Mouse (Mus musculus): ENCODE measurements around the gene Vax1.

DNA sequence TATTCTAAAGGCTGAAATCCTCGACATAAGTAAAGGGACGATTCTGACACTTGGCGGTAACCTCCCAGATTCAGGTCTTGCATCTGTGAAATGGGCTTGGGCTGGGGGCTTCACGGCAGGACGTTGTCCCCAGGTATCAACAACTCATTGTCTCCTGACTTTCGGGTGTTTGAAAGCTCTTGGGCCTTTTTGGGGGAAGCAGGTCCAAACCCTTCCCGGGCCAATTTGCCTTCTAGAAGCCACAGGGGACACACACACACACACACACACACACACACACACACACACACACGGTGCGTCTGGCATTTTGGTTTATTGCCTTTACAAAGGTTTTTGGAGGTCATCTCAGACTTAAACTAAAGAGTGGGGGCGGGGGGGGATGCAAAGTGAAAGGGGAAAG is 23.6 kb upstream of the Vax1 start:
- TF ChIP-seq POLR2A (IDR thresholded peaks at IDR 0.05; ENCODE audit: borderline replicate concordance, control insufficient read depth, low read depth, low read length) (no peak), CTCF (IDR thresholded peaks at IDR 0.05; ENCODE audit: control insufficient read depth, insufficient read depth, low read length) (no peak)
